Mouse (Mus musculus) heart, postnatal 0 days (tissue): ENCODE measurements around the gene Rfk.

Experiments
- CTCF ChIP-seq: IDR thresholded peaks from 2 replicates; pipeline ENCODE4 v1.5.1; 2016; ENCODE audit warnings: antibody characterized with exemption, control low read depth, low read depth
- EP300 ChIP-seq: IDR thresholded peaks from 2 replicates; pipeline ENCODE4 v1.6.1; 2016; ENCODE audit warnings: antibody characterized with exemption, low read depth

DNA sequence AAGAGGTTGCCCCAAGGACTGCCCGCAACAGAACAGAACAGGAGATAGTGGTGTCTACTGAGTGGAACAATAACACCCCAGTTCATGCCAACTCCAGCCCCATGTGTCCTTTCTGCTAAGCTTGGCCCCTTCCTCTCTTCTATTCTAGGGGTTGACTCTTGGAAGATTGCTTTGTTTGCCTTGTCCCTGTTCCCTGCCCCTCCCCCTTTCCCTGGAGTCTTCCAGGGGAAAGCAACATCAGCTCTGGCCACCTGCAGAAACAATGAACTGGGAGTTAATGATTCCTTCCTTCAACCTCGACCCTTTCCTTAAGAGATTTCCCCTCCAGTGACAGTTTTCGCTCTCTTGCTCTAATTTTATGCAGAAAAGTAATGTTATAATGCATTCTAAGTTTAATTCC is 36.5 kb upstream of the Rfk start:
- TF ChIP-seq CTCF = no peak
- no peak for TF ChIP-seq EP300
